Mouse (Mus musculus) cortical plate, adult 2 months (tissue): ENCODE measurements around the gene Fbxw8. TPM values are rescaled to one million over a fixed set of nuclear protein-coding genes. Genes with fewer than 3 reads are reported as not detected.

ENCODE experiments used
- H3K27ac ChIP-seq: fragments of 200-500 bp; 2 replicates; pipeline ENCODE4 v1.5.1; 2012; ENCODE audit warnings: low read length, control low read depth, inconsistent platforms; ENCODE audit not compliant: insufficient read depth
- H3K4me1 ChIP-seq: fragments of 200-500 bp; 2 replicates; pipeline ENCODE4 v1.6.1; 2011; ENCODE audit warnings: low read length; ENCODE audit not compliant: control insufficient read depth, insufficient read depth
- H3K4me3 ChIP-seq: fragments of 200-500 bp; 2 replicates; pipeline ENCODE4 v1.5.1; 2011; ENCODE audit warnings: mild to moderate bottlenecking, low read length, control low read depth; ENCODE audit not compliant: insufficient read depth
- CTCF ChIP-seq: fragments of 200-500 bp; IDR thresholded peaks from 2 replicates; pipeline ENCODE4 v1.5.1; 2011; ENCODE audit warnings: mild to moderate bottlenecking, control low read depth, low read length; ENCODE audit not compliant: insufficient read depth; ENCODE audit errors: extremely low read depth
- POLR2A ChIP-seq: fragments of 200-500 bp; IDR thresholded peaks from 2 replicates; pipeline ENCODE4 v1.6.1; 2011; ENCODE audit warnings: mild to moderate bottlenecking, low read length, control low read depth; ENCODE audit not compliant: insufficient read depth; ENCODE audit errors: extremely low read depth
- polyA plus RNA-seq: library from polyadenylated mRNA; depleted of rRNA; stranded (reverse); fragments of >200 nt; gene quantifications from 2 replicates; pipeline ENCODE4 v1.2.3, GENCODE M21; 2012

Gene Fbxw8
- polyA plus RNA-seq, 1 experiment, result 31.8 TPM

- H3K4me3 ChIP-seq, result no peak overlapping the region
- H3K27ac ChIP-seq, result no peak overlapping the region
- H3K4me1 ChIP-seq, result 0 out of 2 replicates have a peak, but pooled peaks cover 2% of the 10 kb centered on the region
- TF ChIP-seq POLR2A (no peak), CTCF (no peak)
Measured at GRCm38 (mm10) chr5:118142471-118142870, 12.8 kb downstream of the Fbxw8 start.

- Histone ChIP-seq H3K4me3 (no peak overlapping the region), H3K27ac (no peak overlapping the region), H3K4me1 (no peaks in the 10 kb centered on the region; the same call in 1 of the 2 replicates)
- TF ChIP-seq POLR2A (no peak), CTCF (no peak)
Measured at GRCm38 (mm10) chr5:118139630-118140029, 15.6 kb downstream of the Fbxw8 start.

- Histone ChIP-seq H3K4me3 (no peak overlapping the region), H3K4me1 (no peaks in the 10 kb centered on the region; the same call in 1 of the 2 replicates), H3K27ac (no peak overlapping the region)
- TF ChIP-seq POLR2A (no peak), CTCF (no peak)
Measured at GRCm38 (mm10) chr5:118136391-118136790, 18.9 kb downstream of the Fbxw8 start.

- no peak overlapping the region for H3K4me3 ChIP-seq
- no peak overlapping the region for H3K27ac ChIP-seq
- TF ChIP-seq POLR2A (no peak), CTCF (no peak)
- H3K4me1 ChIP-seq, result peaks cover under 1% of the 10 kb centered on the region; the same call in 1 of the 2 replicates
Measured at GRCm38 (mm10) chr5:118128651-118129050, 26.6 kb downstream of the Fbxw8 start.

GRCm38 (mm10) chr5:118128208-118128607 is 27.1 kb downstream of the Fbxw8 start:
- no peak for TF ChIP-seq CTCF
- TF ChIP-seq POLR2A, result no peak
- Histone ChIP-seq H3K4me3 (no peak overlapping the region), H3K27ac (no peak overlapping the region), H3K4me1 (peaks cover 1% of the 10 kb centered on the region; the same call in 1 of the 2 replicates)

GRCm38 (mm10) chr5:118126671-118127070 is 28.6 kb downstream of the Fbxw8 start:
- Histone ChIP-seq H3K4me1 (peaks cover 7% of the 10 kb centered on the region), H3K27ac (no peak overlapping the region), H3K4me3 (no peak overlapping the region)
- no peak for TF ChIP-seq CTCF
- TF ChIP-seq POLR2A, result no peak

GRCm38 (mm10) chr5:118123096-118123495 is 32.2 kb downstream of the Fbxw8 start:
- Histone ChIP-seq H3K4me3 (no peak overlapping the region), H3K4me1 (peaks cover 9% of the 10 kb centered on the region), H3K27ac (peak overlapping the region; percentile 30; the same call in 1 of the 2 replicates)
- TF ChIP-seq POLR2A, result no peak
- TF ChIP-seq CTCF, result no peak

- H3K4me1 ChIP-seq, result peaks cover 9% of the 10 kb centered on the region
- no peak overlapping the region for H3K27ac ChIP-seq
- H3K4me3 ChIP-seq, result no peak overlapping the region
- no peak for TF ChIP-seq POLR2A
- no peak for TF ChIP-seq CTCF
Measured at GRCm38 (mm10) chr5:118121928-118122327, 33.3 kb downstream of the Fbxw8 start.

GRCm38 (mm10) chr5:118120670-118121069 is 34.6 kb downstream of the Fbxw8 start:
- no peak overlapping the region for H3K4me3 ChIP-seq
- H3K4me1 ChIP-seq, result peaks cover 15% of the 10 kb centered on the region
- H3K27ac ChIP-seq, result no peak overlapping the region
- TF ChIP-seq POLR2A (no peak), CTCF (no peak)

GRCm38 (mm10) chr5:118118922-118119321 is 36.3 kb downstream of the Fbxw8 start:
- no peak overlapping the region for H3K27ac ChIP-seq
- peaks cover 17% of the 10 kb centered on the region for H3K4me1 ChIP-seq
- TF ChIP-seq POLR2A, result no peak
- TF ChIP-seq CTCF, result no peak
- H3K4me3 ChIP-seq, result no peak overlapping the region
